In genomic region chr4:103620590-103621155, GRCm38 (mm10) we compare ENCODE assay signal across 12 mouse cellular contexts. TPM values are rescaled to one million over a fixed set of nuclear protein-coding genes. Genes with fewer than 3 reads are reported as not detected.
DNase-seq lines count a peak whose midpoint lies in the region; ATAC-seq and TF ChIP-seq lines count a peak whose summit lies in the region.
"Had no signal": no experiment of that assay in that cellular context is flagged by ENCODE, and none has a peak within 500 bp of the region (broad histone marks: within the 10 kb centered on the region; RNA-seq: fewer than 3 reads in every experiment).

No protein-coding gene starts in this region.

- DNase-seq in kidney, postnatal 25 days, result no peak
- no peak for DNase-seq in forebrain, postnatal 0 days
- DNase-seq in thymus, postnatal 25 days, result no peak
- no peak for DNase-seq in testis, postnatal 10 days (ENCODE audit: low spot score)
- DNase-seq in retina, embryonic 14.5 days (ENCODE audit: low spot score), result no peak
- DNase-seq: gastrocnemius, postnatal 10 days; lung, postnatal 36 days had no signal

- H3K27me3 ChIP-seq in kidney, embryonic 15.5 days, result peaks cover 68% of the 10 kb centered on the region
- no peaks in the 10 kb centered on the region; the same call in 1 of the 2 replicates for H3K27me3 ChIP-seq in forebrain, postnatal 0 days (ENCODE audit: insufficient read depth, low read length)
- H3K27me3 ChIP-seq in midbrain, embryonic 13.5 days, result peaks cover 50% of the 10 kb centered on the region

- peak overlapping the region; percentile 79 for H3K4me2 ChIP-seq in kidney, embryonic 15.5 days
- peak overlapping the region; percentile 64 for H3K4me2 ChIP-seq in forebrain, postnatal 0 days (ENCODE audit: low read depth)
- peak overlapping the region; percentile 68 for H3K4me2 ChIP-seq in midbrain, embryonic 13.5 days (replicated peaks)

- H3K27ac ChIP-seq in kidney, embryonic 15.5 days, result no peak overlapping the region
- H3K27ac ChIP-seq in cortical plate, adult 2 months (ENCODE audit: insufficient read depth, low read length), result peak overlapping the region; percentile 69
- H3K27ac ChIP-seq in forebrain, postnatal 0 days (ENCODE audit: low read depth, low read length), result peak overlapping the region; percentile 78
- no peak overlapping the region for H3K27ac ChIP-seq in midbrain, embryonic 13.5 days

- no peak for ATAC-seq in kidney, embryonic 15.5 days (replicated peaks; ENCODE audit: low FRiP score)
- ATAC-seq in forebrain, postnatal 0 days, result peak; percentile 23
- ATAC-seq in midbrain, embryonic 13.5 days, result no peak
- ATAC-seq: CD4-positive, CD25-positive, alpha-beta regulatory T cell, adult 4 months had no signal

- H3K4me3 ChIP-seq in kidney, embryonic 15.5 days (replicated peaks), result peak overlapping the region; percentile 41
- peak overlapping the region; percentile 94 for H3K4me3 ChIP-seq in cortical plate, adult 2 months (ENCODE audit: insufficient read depth, low read length)
- peak overlapping the region; percentile 55 for H3K4me3 ChIP-seq in forebrain, postnatal 0 days (ENCODE audit: low read depth, low read length)
- peak overlapping the region; percentile 52 for H3K4me3 ChIP-seq in midbrain, embryonic 13.5 days (replicated peaks)

- H3K9ac ChIP-seq in kidney, embryonic 15.5 days, result no peak overlapping the region
- H3K9ac ChIP-seq in forebrain, postnatal 0 days, result peak overlapping the region; percentile 68
- peak overlapping the region; percentile 64; the same call in 1 of the 2 replicates for H3K9ac ChIP-seq in midbrain, embryonic 13.5 days (replicated peaks)

- TF ChIP-seq CTCF in cortical plate, adult 2 months (IDR thresholded peaks at IDR 0.05; ENCODE audit: extremely low read depth, insufficient read depth, low read length), result no peak
- no peak for TF ChIP-seq CTCF in forebrain, postnatal 0 days (IDR thresholded peaks at IDR 0.05; ENCODE audit: low read depth)

- no peak for TF ChIP-seq POLR2A in cortical plate, adult 2 months (IDR thresholded peaks at IDR 0.05; ENCODE audit: extremely low read depth, insufficient read depth, low read length)

- no peaks in the 10 kb centered on the region for H3K9me3 ChIP-seq in kidney, embryonic 15.5 days (replicated peaks)
- no peaks in the 10 kb centered on the region for H3K9me3 ChIP-seq in forebrain, postnatal 0 days (ENCODE audit: low read length)
- no peaks in the 10 kb centered on the region for H3K9me3 ChIP-seq in midbrain, embryonic 13.5 days

- 8% methylated on average over 15 of the region's 18 CpGs for WGBS in kidney, embryonic 15.5 days
- WGBS in forebrain, postnatal 0 days, result 5% methylated on average over 18 of the region's 18 CpGs
- 9% methylated on average over 18 of the region's 18 CpGs for WGBS in midbrain, embryonic 13.5 days

- H3K36me3 ChIP-seq in kidney, embryonic 15.5 days, result no peaks in the 10 kb centered on the region
- H3K36me3 ChIP-seq in forebrain, postnatal 0 days (ENCODE audit: insufficient read depth), result no peaks in the 10 kb centered on the region
- H3K36me3 ChIP-seq in midbrain, embryonic 13.5 days, result no peaks in the 10 kb centered on the region

- peaks cover 25% of the 10 kb centered on the region for H3K4me1 ChIP-seq in kidney, embryonic 15.5 days
- H3K4me1 ChIP-seq in cortical plate, adult 2 months (ENCODE audit: control insufficient read depth, insufficient read depth, low read length), result peaks cover 2% of the 10 kb centered on the region; the same call in 1 of the 2 replicates
- no peaks in the 10 kb centered on the region for H3K4me1 ChIP-seq in forebrain, postnatal 0 days (ENCODE audit: insufficient read depth)
- peaks cover 25% of the 10 kb centered on the region for H3K4me1 ChIP-seq in midbrain, embryonic 13.5 days (replicated peaks)

RNA-seq across cellular contexts. Expression of gene Dab1, which starts 1.5 kb away (rescaled TPM):
- 20.1 and 20.3 TPM in 2 replicates for polyA plus RNA-seq in kidney, embryonic 15.5 days (2015; fragmentation: Nextera tagmentation; extraction: Ambion mirVana)
- 42.9 and 46.4 TPM in 2 replicates for polyA plus RNA-seq in cortical plate, adult 2 months (2012; rRNA removed)
- 61.3 and 64.8 TPM in 2 replicates for total RNA-seq in forebrain, postnatal 0 days (2014; rRNA removed)
- polyA plus RNA-seq in forebrain, postnatal 0 days (2015; fragmentation: Nextera tagmentation; extraction: Ambion mirVana), result 136 and 141 TPM in 2 replicates
- polyA plus RNA-seq in midbrain, embryonic 13.5 days (2015; fragmentation: Nextera tagmentation; extraction: Ambion mirVana), result 111 and 114 TPM in 2 replicates
- total RNA-seq: common myeloid progenitor, adult 5-6 weeks had no signal

Comparison
In these comparisons a context has a peak if more than half of its experiments do, and no peak if none do; other contexts are left out.
1. H3K27ac ChIP-seq: peak in cortical plate, adult 2 months (single experiment) and forebrain, postnatal 0 days (single experiment); none in kidney, embryonic 15.5 days (single experiment) and midbrain, embryonic 13.5 days (single experiment).
2. H3K4me3 ChIP-seq: peak in every context shown above with its lines; median percentile 94 in cortical plate, adult 2 months; 55 in forebrain, postnatal 0 days; 52 in midbrain, embryonic 13.5 days; 41 in kidney, embryonic 15.5 days.
3. Peak in every context shown above with its lines, with median percentiles within 50 percentile points of each other: H3K4me2 ChIP-seq.